Mouse (Mus musculus) liver (tissue): ENCODE measurements around the gene Trim62.

ENCODE experiments used
- DNase-seq: peaks from one replicate; pipeline ENCODE4 v3.0.0-alpha.2; 2020; ENCODE audit warnings: mixed read lengths

The Trim62 gene

GRCm38 (mm10) chr4:128883379-128883781 lies at the start of gene Trim62:
Gene Trim62, plus strand, starts transcription at chr4:128883580.
- DNase-seq, result peak; percentile 65

- DNase-seq, result no peak
Measured at GRCm38 (mm10) chr4:128838202-128838601, 45.2 kb upstream of the Trim62 start.

- DNase-seq, result peak; percentile 46
Measured at GRCm38 (mm10) chr4:128839811-128840738, 43.3 kb upstream of the Trim62 start.

GRCm38 (mm10) chr4:128841259-128841658 lies 42.1 kb upstream of the Trim62 start:
- DNase-seq, result no peak

- no peak for DNase-seq
Measured at GRCm38 (mm10) chr4:128844566-128844965, 38.8 kb upstream of the Trim62 start.

- no peak for DNase-seq
Measured at GRCm38 (mm10) chr4:128845367-128845973, 37.9 kb upstream of the Trim62 start.

GRCm38 (mm10) chr4:128848961-128849360 lies 34.4 kb upstream of the Trim62 start:
- DNase-seq, result no peak

- DNase-seq, result no peak
Measured at GRCm38 (mm10) chr4:128849686-128850085, 33.7 kb upstream of the Trim62 start.

GRCm38 (mm10) chr4:128852266-128852887 lies 31.0 kb upstream of the Trim62 start:
- DNase-seq, result peak; percentile 18

GRCm38 (mm10) chr4:128853117-128853516 lies 30.3 kb upstream of the Trim62 start:
- no peak for DNase-seq

GRCm38 (mm10) chr4:128855613-128856040 lies 27.8 kb upstream of the Trim62 start:
- DNase-seq, result peak; percentile 84

GRCm38 (mm10) chr4:128857212-128857611 lies 26.2 kb upstream of the Trim62 start:
- DNase-seq, result peak; percentile 76

- peak; percentile 86 for DNase-seq
Measured at GRCm38 (mm10) chr4:128858226-128858625, 25.2 kb upstream of the Trim62 start.

- DNase-seq, result peak; percentile 27
Measured at GRCm38 (mm10) chr4:128858878-128859277, 24.5 kb upstream of the Trim62 start.

GRCm38 (mm10) chr4:128872992-128873391 lies 10.4 kb upstream of the Trim62 start:
- DNase-seq, result no peak

- DNase-seq, result no peak
Measured at GRCm38 (mm10) chr4:128874062-128874461, 9.3 kb upstream of the Trim62 start.

GRCm38 (mm10) chr4:128875439-128875838 lies 7.9 kb upstream of the Trim62 start:
- no peak for DNase-seq

- no peak for DNase-seq
Measured at GRCm38 (mm10) chr4:128877520-128877919, 5.9 kb upstream of the Trim62 start.

- DNase-seq, result no peak
Measured at GRCm38 (mm10) chr4:128878901-128879491, 4.4 kb upstream of the Trim62 start.

GRCm38 (mm10) chr4:128883801-128884710 lies 676 bp downstream of the Trim62 start:
- DNase-seq, result peak; percentile 57

- no peak for DNase-seq
Measured at GRCm38 (mm10) chr4:128884711-128885095, 1.3 kb downstream of the Trim62 start.

GRCm38 (mm10) chr4:128885540-128885939 lies 2.2 kb downstream of the Trim62 start:
- DNase-seq, result no peak
